Mouse (Mus musculus) limb, embryonic 14.5 days (tissue): ENCODE measurements around the gene Gm4353. TPM values are rescaled to one million over a fixed set of nuclear protein-coding genes. Genes with fewer than 3 reads are reported as not detected.

Experiments used
- ATAC-seq: fragments of 200-750 bp; cut with Nextera tagmentation; 2 replicates; pipeline ENCODE4 v1.8.0; 2017; ENCODE audit warnings: low read depth, moderate number of reproducible peaks, moderate TSS enrichment; ENCODE audit not compliant: low FRiP score
- DNase-seq: peaks from one replicate; pipeline ENCODE4 v3.0.0-alpha.2; 2015; ENCODE audit warnings: low spot score
- H3K27ac ChIP-seq: fragments of 300-500 bp; sonication (generic); replicated peaks from 2 replicates; pipeline ENCODE4 v1.5.1; 2014; ENCODE audit warnings: low read depth, mild to moderate bottlenecking, low read length, moderate library complexity, mixed read lengths
- H3K27me3 ChIP-seq: fragments of 300-500 bp; sonication (generic); 2 replicates; pipeline ENCODE4 v1.6.1; 2014; ENCODE audit warnings: low read length, mixed read lengths; ENCODE audit not compliant: control insufficient read depth, insufficient read depth
- H3K36me3 ChIP-seq: fragments of 300-500 bp; sonication (generic); 2 replicates; pipeline ENCODE4 v1.6.1; 2014; ENCODE audit warnings: mild to moderate bottlenecking, low read length, moderate library complexity, mixed read lengths; ENCODE audit not compliant: control insufficient read depth, insufficient read depth
- H3K4me1 ChIP-seq: fragments of 300-500 bp; sonication (generic); 2 replicates; pipeline ENCODE4 v1.6.1; 2014; ENCODE audit warnings: antibody characterized with exemption, low read length, mixed read lengths; ENCODE audit not compliant: control insufficient read depth, insufficient read depth
- H3K4me2 ChIP-seq: fragments of 300-500 bp; sonication (generic); replicated peaks from 2 replicates; pipeline ENCODE4 v1.6.1; 2014; ENCODE audit warnings: low read depth, mild to moderate bottlenecking, low read length, moderate library complexity; ENCODE audit not compliant: severe bottlenecking
- H3K4me3 ChIP-seq: fragments of 300-500 bp; sonication (generic); replicated peaks from 2 replicates; pipeline ENCODE4 v1.5.1; 2014; ENCODE audit warnings: low read length
- H3K9ac ChIP-seq: fragments of 300-500 bp; sonication (generic); 2 replicates; pipeline ENCODE4 v1.6.1; 2014; ENCODE audit warnings: mild to moderate bottlenecking, low read depth, low read length, moderate library complexity; ENCODE audit not compliant: severe bottlenecking
- H3K9me3 ChIP-seq: fragments of 300-500 bp; sonication (generic); 2 replicates; pipeline ENCODE4 v1.6.1; 2016; ENCODE audit warnings: low read length; ENCODE audit not compliant: control insufficient read depth
- POLR2A ChIP-seq: fragments of 200-500 bp; IDR thresholded peaks from 2 replicates; pipeline ENCODE4 v1.8.0; 2012; ENCODE audit warnings: inconsistent platforms, mild to moderate bottlenecking, moderate library complexity, borderline replicate concordance; ENCODE audit not compliant: insufficient read depth, insufficient read length; ENCODE audit errors: extremely low read depth
- WGBS: fragments of 180-500 bp; shearing (Covaris S2); extraction: QIAGEN DNeasy Blood & Tissue Kit; methylation state at CpG from one replicate; pipeline ENCODE4 v1.1.7; 2014; 5-methylcytosine and 5-hydroxymethylcytosine counted together
- polyA plus RNA-seq, 2 experiments: library from polyadenylated mRNA; depleted of rRNA in 1 of 2; stranded (reverse) in 1 of 2; unstranded in 1 of 2; fragments of >200 nt; fragmentation: Nextera tagmentation in 1 of 2; extraction: Ambion mirVana in 1 of 2; gene quantifications; 2 replicates each; pipeline versions ENCODE4 v1.2.1 to v1.2.3; 2012 to 2014

Gm4353 gene
- polyA plus RNA-seq, 2 experiments, result 0.79 to 1.1 TPM

DNA sequence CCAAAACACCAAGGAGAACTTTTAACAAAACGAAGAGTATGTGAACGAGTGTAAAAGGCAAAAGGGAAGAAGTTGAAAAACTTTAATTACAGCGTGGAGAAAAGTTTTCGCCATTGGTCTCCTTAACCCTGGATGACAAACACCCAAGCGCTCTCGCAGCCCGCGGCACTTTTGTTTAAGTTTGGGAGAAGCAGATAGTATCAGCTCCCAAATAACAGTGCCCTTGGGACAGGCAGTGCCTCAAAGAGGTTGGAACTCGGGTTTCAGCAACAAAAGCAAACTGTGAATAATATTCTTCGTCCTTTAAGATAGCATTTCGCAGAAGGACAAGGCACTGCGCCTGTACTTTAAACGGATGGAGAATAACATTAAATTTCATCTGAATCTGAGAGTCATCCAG, 46.4 kb downstream of the Gm4353 start:
- H3K9me3 ChIP-seq, result no peaks in the 10 kb centered on the region
- peak overlapping the region; percentile 96 for H3K4me2 ChIP-seq
- peaks cover 35% of the 10 kb centered on the region for H3K27me3 ChIP-seq
- no peak for TF ChIP-seq POLR2A
- H3K9ac ChIP-seq, result peak overlapping the region; percentile 65
- H3K4me3 ChIP-seq, result peak overlapping the region; percentile 54
- no peaks in the 10 kb centered on the region; the same call in 1 of the 2 replicates for H3K36me3 ChIP-seq
- ATAC-seq (no peak), DNase-seq (no peak)
- H3K4me1 ChIP-seq, result peaks cover 11% of the 10 kb centered on the region; the same call in 1 of the 2 replicates
- H3K27ac ChIP-seq, result peak overlapping the region; percentile 62
- WGBS, result 2% methylated on average over 13 of the region's 13 CpGs

DNA sequence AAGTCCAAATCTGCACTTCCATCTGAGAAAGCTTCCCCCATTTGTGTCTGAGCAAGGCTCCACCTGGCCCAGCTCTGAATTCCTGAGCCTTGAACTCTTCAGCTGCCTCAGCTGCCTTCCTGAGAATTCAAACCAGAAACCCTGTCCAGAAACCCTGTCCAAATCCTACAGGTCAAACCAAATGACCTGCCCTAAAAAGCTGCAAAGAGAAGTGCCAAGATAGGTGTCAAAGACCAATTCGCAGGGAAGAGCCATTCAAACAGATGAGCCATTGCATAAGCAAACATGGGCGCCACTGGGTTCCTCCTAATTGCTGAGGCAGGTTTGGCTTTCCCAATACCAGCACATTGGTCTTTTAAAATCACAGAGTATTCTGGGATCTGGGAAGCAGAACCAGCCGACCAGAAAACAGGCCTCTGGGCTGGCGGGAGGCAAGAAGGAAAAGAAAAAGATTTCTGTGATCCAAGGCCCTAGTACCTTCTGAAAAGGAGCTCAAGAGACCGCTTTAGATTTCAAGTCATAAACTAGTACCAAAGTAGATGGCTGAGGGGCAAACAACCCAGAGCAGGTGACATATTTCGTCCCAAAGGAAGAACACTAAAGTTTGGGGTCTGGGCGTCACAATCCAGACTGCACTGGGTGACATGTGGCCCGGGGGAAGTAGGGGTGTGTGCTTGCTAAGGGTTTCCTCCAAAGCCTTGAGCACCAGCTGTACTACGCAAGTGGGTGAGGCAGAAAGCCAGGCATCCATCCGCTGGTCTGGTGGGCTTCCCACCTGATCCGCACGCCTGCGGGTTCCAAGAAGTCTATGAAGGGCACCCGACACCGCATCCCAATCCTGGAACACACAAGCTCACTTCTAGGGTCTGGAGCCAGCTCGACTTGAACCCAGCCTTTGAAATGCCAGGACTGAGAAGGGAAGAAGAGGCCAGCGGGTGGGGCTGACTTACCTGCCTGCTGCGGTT, 47.6 kb downstream of the Gm4353 start:
- Histone ChIP-seq H3K4me1 (peaks cover 11% of the 10 kb centered on the region; the same call in 1 of the 2 replicates), H3K27ac (peak overlapping the region; percentile 62), H3K9ac (peak overlapping the region; percentile 65), H3K4me3 (peak overlapping the region; percentile 54), H3K36me3 (no peaks in the 10 kb centered on the region; the same call in 1 of the 2 replicates), H3K27me3 (peaks cover 35% of the 10 kb centered on the region), H3K9me3 (no peaks in the 10 kb centered on the region), H3K4me2 (peak overlapping the region; percentile 96)
- 27% methylated on average over 18 of the region's 18 CpGs for WGBS
- ATAC-seq (no peak), DNase-seq (no peak)
- no peak for TF ChIP-seq POLR2A

DNA sequence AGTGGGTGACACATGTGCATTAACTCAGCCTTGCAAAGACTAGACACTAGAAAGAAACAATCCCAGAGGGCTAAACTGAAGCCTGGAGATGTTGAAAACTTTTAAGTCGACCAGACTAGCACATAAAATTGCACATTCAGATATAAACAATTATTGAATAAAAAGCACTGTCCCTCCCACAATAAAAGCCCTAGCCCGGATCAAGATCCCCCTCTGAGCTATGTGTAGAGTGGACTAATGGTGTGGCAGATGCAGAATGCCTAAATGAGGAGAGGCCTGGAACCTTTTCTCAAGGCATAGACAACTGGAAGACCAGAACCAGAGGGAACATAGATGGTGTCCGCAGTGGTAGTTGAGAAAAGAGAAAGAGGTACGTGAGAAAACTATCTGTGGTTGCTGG, 48.9 kb downstream of the Gm4353 start:
- Histone ChIP-seq H3K4me3 (peak overlapping the region; percentile 54), H3K27me3 (peaks cover 39% of the 10 kb centered on the region), H3K27ac (peak overlapping the region; percentile 62; the same call in 1 of the 2 replicates), H3K4me1 (peaks cover 12% of the 10 kb centered on the region; the same call in 1 of the 2 replicates), H3K9ac (peak overlapping the region; percentile 65), H3K4me2 (peak overlapping the region; percentile 96), H3K36me3 (no peaks in the 10 kb centered on the region; the same call in 1 of the 2 replicates), H3K9me3 (no peaks in the 10 kb centered on the region)
- ATAC-seq, result no peak
- no peak for TF ChIP-seq POLR2A
- 46% methylated on average over 4 of the region's 4 CpGs for WGBS
- no peak for DNase-seq

DNA sequence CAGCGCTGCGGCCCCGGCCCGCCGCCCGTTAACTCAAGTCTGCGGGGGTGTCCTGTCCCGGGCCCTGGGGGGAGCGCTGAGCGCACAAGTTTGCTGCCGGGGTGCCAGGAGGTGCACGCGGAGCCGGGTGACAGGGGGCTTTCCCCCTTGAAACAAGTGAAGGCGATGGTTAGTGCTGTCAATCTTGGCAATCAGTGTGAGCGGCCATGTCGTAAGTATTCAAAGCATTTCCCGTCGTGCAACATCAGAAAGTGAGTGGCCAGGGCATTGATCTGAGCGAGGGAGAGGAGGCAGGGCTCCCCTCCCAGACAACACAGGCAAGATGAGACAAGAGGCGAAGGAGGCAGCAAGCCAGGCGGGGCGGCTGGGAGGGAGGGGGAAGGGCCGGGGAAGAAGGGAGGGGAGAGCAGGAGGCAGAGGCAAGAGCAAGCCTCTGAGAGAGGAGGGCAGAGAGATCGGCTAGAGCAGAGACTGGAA, 50.1 kb downstream of the Gm4353 start:
- WGBS, result under 1% methylated on average over 25 of the region's 25 CpGs

More for the DNA sequence above, 50.1 kb downstream of the Gm4353 start:
- H3K4me1 ChIP-seq, result peaks cover 8% of the 10 kb centered on the region; the same call in 1 of the 2 replicates
- peak; percentile 41 for DNase-seq
- H3K4me2 ChIP-seq, result peak overlapping the region; percentile 96
- TF ChIP-seq POLR2A, result no peak
- H3K9ac ChIP-seq, result peak overlapping the region; percentile 75
- H3K27ac ChIP-seq, result peak overlapping the region; percentile 92
- ATAC-seq, result peak; percentile 48
- H3K9me3 ChIP-seq, result no peaks in the 10 kb centered on the region
- H3K4me3 ChIP-seq, result peak overlapping the region; percentile 54
- peaks cover 40% of the 10 kb centered on the region for H3K27me3 ChIP-seq
- H3K36me3 ChIP-seq, result no peaks in the 10 kb centered on the region; the same call in 1 of the 2 replicates
